ENCODE assay signal across 28 mouse cellular contexts in genomic region chrX:13521288-13521687, GRCm38 (mm10). TPM values are rescaled to one million over a fixed set of nuclear protein-coding genes. Genes with fewer than 3 reads are reported as not detected.
"Had no signal": no experiment of that assay in that cellular context is flagged by ENCODE, and none has a peak within 500 bp of the region (broad histone marks: within the 10 kb centered on the region; RNA-seq: fewer than 3 reads in every experiment).

No protein-coding gene starts in this region.

- DNase-seq: forebrain, postnatal 0 days; gastrocnemius, postnatal 36 days; heart, postnatal 14 days; kidney, adult 11 months; kidney, adult 2 months; kidney, adult 9 months; kidney, postnatal 14 days; kidney, postnatal 36 days; layer of hippocampus, adult 9-11 months; layer of hippocampus, postnatal 36 days; left cerebral cortex, postnatal 4 days; lung, adult 18-20 months had no signal

- H3K4me3 ChIP-seq: forebrain, embryonic 15.5 days; heart, embryonic 13.5 days; heart, embryonic 15.5 days; hindbrain, embryonic 13.5 days; hindbrain, embryonic 15.5 days; kidney, embryonic 15.5 days; limb, embryonic 13.5 days; limb, embryonic 15.5 days; liver, embryonic 12.5 days had no signal

- H3K36me3 ChIP-seq: heart, embryonic 15.5 days; kidney, embryonic 15.5 days; limb, embryonic 13.5 days had no signal

- H3K9me3 ChIP-seq: forebrain, embryonic 15.5 days; heart, embryonic 13.5 days; heart, embryonic 15.5 days; hindbrain, embryonic 13.5 days; hindbrain, embryonic 15.5 days; kidney, embryonic 15.5 days; limb, embryonic 13.5 days; limb, embryonic 15.5 days; liver, embryonic 12.5 days had no signal

- H3K4me1 ChIP-seq: forebrain, embryonic 15.5 days; hindbrain, embryonic 13.5 days; hindbrain, embryonic 15.5 days; kidney, embryonic 15.5 days; limb, embryonic 13.5 days; limb, embryonic 15.5 days; liver, embryonic 12.5 days had no signal

- H3K27me3 ChIP-seq: forebrain, embryonic 15.5 days; hindbrain, embryonic 15.5 days; liver, embryonic 12.5 days had no signal

- H3K27ac ChIP-seq: forebrain, embryonic 15.5 days; heart, embryonic 13.5 days; heart, embryonic 15.5 days; hindbrain, embryonic 13.5 days; hindbrain, embryonic 15.5 days; hindbrain, postnatal 0 days; kidney, embryonic 15.5 days; kidney, postnatal 0 days; limb, embryonic 13.5 days; limb, embryonic 15.5 days; liver, embryonic 12.5 days; liver, embryonic 14.5 days had no signal

RNA-seq across cellular contexts. Expression of gene Nyx, which starts 55.4 kb away (rescaled TPM):
- total RNA-seq: gastrocnemius, postnatal 36 days; liver, adult 2 months had no signal
- polyA plus RNA-seq: hindbrain, embryonic 11.5 days; intestine, embryonic 14.5 days; limb, embryonic 11.5 days; liver, embryonic 12.5 days had no signal
